Mouse (Mus musculus): ENCODE results near the gene Tenm4. TPM values are rescaled to one million over a fixed set of nuclear protein-coding genes. Genes with fewer than 3 reads are reported as not detected.

Gene Tenm4
- total RNA-seq, 1 experiment, result 38.9 TPM

DNA sequence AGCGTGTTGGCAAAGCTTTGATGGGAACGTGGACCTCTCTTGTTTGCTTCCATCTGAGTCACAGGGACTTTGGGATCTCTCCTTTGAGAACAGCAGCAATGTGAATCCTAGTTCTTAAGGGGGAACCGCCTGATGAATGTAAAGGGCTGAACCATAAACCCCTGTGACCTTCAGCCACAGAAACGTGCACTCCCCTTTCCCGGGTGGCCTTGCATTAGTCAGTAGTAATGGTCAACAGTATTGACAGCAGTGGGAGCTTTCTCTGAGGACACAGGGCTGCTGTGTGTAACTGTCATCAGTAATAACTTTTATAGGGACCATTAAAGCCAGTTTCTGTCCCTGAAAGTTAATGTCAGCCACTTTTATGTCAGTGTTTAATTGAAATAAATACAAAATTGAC, 385.7 kb downstream of the Tenm4 start:
- no peak overlapping the region for H3K27ac ChIP-seq (ENCODE audit: insufficient read depth, low read depth, low read length, poor library complexity, severe bottlenecking)
- H3K4me1 ChIP-seq (ENCODE audit: control insufficient read depth in 2 of 2, insufficient read depth in 2 of 2, low read length in 2 of 2, poor library complexity in 1 of 2), result no peaks in the 10 kb centered on the region
- in situ Hi-C loops (cut with MboI; ENCODE audit: low sequenced_read_pairs in 2 of 2, unreplicated experiment in 2 of 2), result no loop called here

GRCm38 (mm10) chr7:96562890-96563289, 391.8 kb downstream of the Tenm4 start:
- Histone ChIP-seq H3K9ac (ENCODE audit: insufficient read depth, low read depth, low read length, poor library complexity, severe bottlenecking) (no peak overlapping the region), H3K27ac (ENCODE audit: insufficient read depth, low read depth, low read length, poor library complexity, severe bottlenecking) (no peak overlapping the region), H3K36me3 (ENCODE audit: control insufficient read depth, insufficient read depth, low read length, poor library complexity, severe bottlenecking) (no peaks in the 10 kb centered on the region), H3K4me3 (ENCODE audit: insufficient read depth in 1 of 2, low read depth in 1 of 2, low read length in 2 of 2, poor library complexity in 1 of 2, severe bottlenecking in 1 of 2) (no peak overlapping the region), H3K9me3 (ENCODE audit: control insufficient read depth, insufficient read depth, low read depth, low read length) (no peaks in the 10 kb centered on the region), H3K4me1 (ENCODE audit: control insufficient read depth in 2 of 2, insufficient read depth in 2 of 2, low read length in 2 of 2, poor library complexity in 1 of 2) (peaks cover 0 to 11% of the 10 kb centered on the region in 2 experiments; a peak in 1 of 4 replicates)
- TF ChIP-seq ZNF384 (IDR thresholded peaks at IDR 0.05; ENCODE audit: low read depth, low read length) (no peak), MAFK (IDR thresholded peaks at IDR 0.05; ENCODE audit: insufficient read depth, low read depth, low read length) (no peak), CHD2 (IDR thresholded peaks at IDR 0.05; ENCODE audit: low read depth, low read length) (no peak), ZC3H11A (IDR thresholded peaks at IDR 0.05; ENCODE audit: borderline replicate concordance, low read depth, low read length) (no peak), HCFC1 (IDR thresholded peaks at IDR 0.05; ENCODE audit: borderline replicate concordance, insufficient read depth, low read length) (no peak)
- DNase-seq (ENCODE audit: low read depth, low spot score), result no peak
- in situ Hi-C loops (cut with MboI; ENCODE audit: low sequenced_read_pairs in 2 of 2, unreplicated experiment in 2 of 2), result no loop called here

More for the DNA sequence above, 385.7 kb downstream of the Tenm4 start:
- no peak overlapping the region for H3K4me3 ChIP-seq (ENCODE audit: insufficient read depth in 1 of 2, low read depth in 1 of 2, low read length in 2 of 2, poor library complexity in 1 of 2, severe bottlenecking in 1 of 2)
- peaks cover 2% of the 10 kb centered on the region; the same call in 1 of the 2 replicates for H3K36me3 ChIP-seq (ENCODE audit: control insufficient read depth, insufficient read depth, low read length, poor library complexity, severe bottlenecking)
- DNase-seq (ENCODE audit: low read depth, low spot score), result no peak
- no peaks in the 10 kb centered on the region for H3K9me3 ChIP-seq (ENCODE audit: control insufficient read depth, insufficient read depth, low read depth, low read length)
- no peak overlapping the region for H3K9ac ChIP-seq (ENCODE audit: insufficient read depth, low read depth, low read length, poor library complexity, severe bottlenecking)
- no peak for TF ChIP-seq ZC3H11A (IDR thresholded peaks at IDR 0.05; ENCODE audit: borderline replicate concordance, low read depth, low read length)
- no peak for TF ChIP-seq MAFK (IDR thresholded peaks at IDR 0.05; ENCODE audit: insufficient read depth, low read depth, low read length)

GRCm38 (mm10) chr7:96563329-96564065, 392.5 kb downstream of the Tenm4 start:
- Histone ChIP-seq H3K9ac (ENCODE audit: insufficient read depth, low read depth, low read length, poor library complexity, severe bottlenecking) (no peak overlapping the region), H3K36me3 (ENCODE audit: control insufficient read depth, insufficient read depth, low read length, poor library complexity, severe bottlenecking) (no peaks in the 10 kb centered on the region), H3K4me1 (ENCODE audit: control insufficient read depth in 2 of 2, insufficient read depth in 2 of 2, low read length in 2 of 2, poor library complexity in 1 of 2) (peaks cover 0 to 11% of the 10 kb centered on the region in 2 experiments; a peak in 1 of 4 replicates), H3K4me3 (ENCODE audit: insufficient read depth in 1 of 2, low read depth in 1 of 2, low read length in 2 of 2, poor library complexity in 1 of 2, severe bottlenecking in 1 of 2) (no peak overlapping the region), H3K27ac (ENCODE audit: insufficient read depth, low read depth, low read length, poor library complexity, severe bottlenecking) (no peak overlapping the region), H3K9me3 (ENCODE audit: control insufficient read depth, insufficient read depth, low read depth, low read length) (no peaks in the 10 kb centered on the region)
- in situ Hi-C loops (cut with MboI; ENCODE audit: low sequenced_read_pairs in 2 of 2, unreplicated experiment in 2 of 2), result no loop called here
- peak; percentile 22 for DNase-seq (ENCODE audit: low read depth, low spot score)
- TF ChIP-seq HCFC1 (IDR thresholded peaks at IDR 0.05; ENCODE audit: borderline replicate concordance, insufficient read depth, low read length), result no peak

DNA sequence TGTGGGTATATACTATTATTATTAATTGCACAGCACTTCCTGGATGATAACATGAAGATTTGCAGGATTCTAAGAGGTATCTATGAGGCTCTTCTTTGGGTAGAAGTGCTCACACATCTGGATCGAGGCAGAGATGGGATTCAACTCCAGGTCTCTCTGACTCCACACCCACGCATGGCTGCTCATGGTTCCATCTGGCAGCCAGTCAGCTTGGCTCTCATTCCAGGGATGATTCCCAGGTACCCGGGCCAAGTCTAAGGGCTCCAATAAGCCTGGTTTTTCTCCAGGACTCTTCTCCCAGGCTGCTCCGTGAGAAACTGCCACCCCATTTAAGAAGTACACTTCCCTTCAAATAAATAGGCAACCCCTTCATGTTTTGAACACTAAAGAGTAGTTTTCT, 394.8 kb downstream of the Tenm4 start:
- Histone ChIP-seq H3K4me3 (ENCODE audit: insufficient read depth in 1 of 2, low read depth in 1 of 2, low read length in 2 of 2, poor library complexity in 1 of 2, severe bottlenecking in 1 of 2) (no peak overlapping the region), H3K36me3 (ENCODE audit: control insufficient read depth, insufficient read depth, low read length, poor library complexity, severe bottlenecking) (no peaks in the 10 kb centered on the region), H3K4me1 (ENCODE audit: control insufficient read depth in 2 of 2, insufficient read depth in 2 of 2, low read length in 2 of 2, poor library complexity in 1 of 2) (peaks cover 0 to 11% of the 10 kb centered on the region in 2 experiments; a peak in 1 of 4 replicates), H3K9me3 (ENCODE audit: control insufficient read depth, insufficient read depth, low read depth, low read length) (no peaks in the 10 kb centered on the region), H3K27ac (ENCODE audit: insufficient read depth, low read depth, low read length, poor library complexity, severe bottlenecking) (no peak overlapping the region), H3K9ac (ENCODE audit: insufficient read depth, low read depth, low read length, poor library complexity, severe bottlenecking) (no peak overlapping the region)
- in situ Hi-C loops (cut with MboI; ENCODE audit: low sequenced_read_pairs in 2 of 2, unreplicated experiment in 2 of 2), result no loop called here
- no peak for DNase-seq (ENCODE audit: low read depth, low spot score)
- no peak for TF ChIP-seq MAFK (IDR thresholded peaks at IDR 0.05; ENCODE audit: insufficient read depth, low read depth, low read length)
- no peak for TF ChIP-seq CHD2 (IDR thresholded peaks at IDR 0.05; ENCODE audit: low read depth, low read length)
- no peak for TF ChIP-seq HCFC1 (IDR thresholded peaks at IDR 0.05; ENCODE audit: borderline replicate concordance, insufficient read depth, low read length)
- no peak for TF ChIP-seq ZNF384 (IDR thresholded peaks at IDR 0.05; ENCODE audit: low read depth, low read length)
- TF ChIP-seq ZC3H11A (IDR thresholded peaks at IDR 0.05; ENCODE audit: borderline replicate concordance, low read depth, low read length), result no peak

DNA sequence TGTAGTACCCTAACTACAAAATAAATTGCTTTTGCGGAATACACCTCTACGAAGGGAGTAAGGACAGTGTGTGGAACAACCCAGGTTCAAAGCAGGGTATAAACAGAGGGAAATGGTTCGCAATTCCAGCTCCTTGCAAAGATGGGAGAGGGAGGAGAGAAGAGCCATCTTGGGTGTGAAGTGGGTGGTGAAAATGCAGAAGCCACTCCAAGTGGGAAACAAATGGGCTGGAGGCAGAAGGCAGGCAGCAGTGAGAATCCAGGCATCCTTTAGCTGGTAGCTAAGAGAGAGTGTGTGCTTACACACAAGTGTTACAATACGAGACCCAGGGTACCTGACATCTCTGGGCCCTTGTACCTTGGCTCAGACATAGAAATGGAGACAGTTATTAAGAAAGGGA, 395.2 kb downstream of the Tenm4 start:
- Histone ChIP-seq H3K36me3 (ENCODE audit: control insufficient read depth, insufficient read depth, low read length, poor library complexity, severe bottlenecking) (no peaks in the 10 kb centered on the region), H3K9me3 (ENCODE audit: control insufficient read depth, insufficient read depth, low read depth, low read length) (no peaks in the 10 kb centered on the region), H3K4me1 (ENCODE audit: control insufficient read depth in 2 of 2, insufficient read depth in 2 of 2, low read length in 2 of 2, poor library complexity in 1 of 2) (peaks cover 0 to 11% of the 10 kb centered on the region in 2 experiments; a peak in 1 of 4 replicates), H3K9ac (ENCODE audit: insufficient read depth, low read depth, low read length, poor library complexity, severe bottlenecking) (no peak overlapping the region), H3K4me3 (ENCODE audit: insufficient read depth in 1 of 2, low read depth in 1 of 2, low read length in 2 of 2, poor library complexity in 1 of 2, severe bottlenecking in 1 of 2) (no peak overlapping the region), H3K27ac (ENCODE audit: insufficient read depth, low read depth, low read length, poor library complexity, severe bottlenecking) (no peak overlapping the region)
- no peak for TF ChIP-seq CHD2 (IDR thresholded peaks at IDR 0.05; ENCODE audit: low read depth, low read length)
- no peak for TF ChIP-seq MAFK (IDR thresholded peaks at IDR 0.05; ENCODE audit: insufficient read depth, low read depth, low read length)
- TF ChIP-seq HCFC1 (IDR thresholded peaks at IDR 0.05; ENCODE audit: borderline replicate concordance, insufficient read depth, low read length), result no peak
- no peak for TF ChIP-seq ZNF384 (IDR thresholded peaks at IDR 0.05; ENCODE audit: low read depth, low read length)
- TF ChIP-seq ZC3H11A (IDR thresholded peaks at IDR 0.05; ENCODE audit: borderline replicate concordance, low read depth, low read length), result no peak
- in situ Hi-C loops (cut with MboI; ENCODE audit: low sequenced_read_pairs in 2 of 2, unreplicated experiment in 2 of 2), result no loop called here
- no peak for DNase-seq (ENCODE audit: low read depth, low spot score)
